Mouse (Mus musculus) bone marrow macrophage, adult 2 months (primary cell): ENCODE results near the gene Snrpa. TPM values are rescaled to one million over a fixed set of nuclear protein-coding genes. Genes with fewer than 3 reads are reported as not detected.

Experiments used
- H3K27ac ChIP-seq: 2 replicates; pipeline ENCODE4 v1.5.1; 2012; ENCODE audit warnings: low read depth, low read length; ENCODE audit not compliant: insufficient read depth
- H3K4me1 ChIP-seq: 2 replicates; pipeline ENCODE4 v1.6.1; 2012; ENCODE audit warnings: low read length; ENCODE audit not compliant: control insufficient read depth, insufficient read depth
- H3K4me3 ChIP-seq: 2 replicates; pipeline ENCODE4 v1.5.1; 2012; ENCODE audit warnings: mild to moderate bottlenecking, low read length, moderate library complexity; ENCODE audit not compliant: insufficient read depth
- CTCF ChIP-seq: IDR thresholded peaks from 2 replicates; pipeline ENCODE4 v1.5.1; 2012; ENCODE audit warnings: low read depth, mild to moderate bottlenecking, low read length, moderate library complexity
- POLR2A ChIP-seq: IDR thresholded peaks from 2 replicates; pipeline ENCODE4 v1.6.1; 2012; ENCODE audit warnings: mild to moderate bottlenecking, low read depth, low read length, borderline replicate concordance
- polyA plus RNA-seq: library from polyadenylated mRNA; stranded (reverse); fragments of >200 nt; gene quantifications from 2 replicates; pipeline ENCODE4 v1.2.4, GENCODE M21; 2012; ENCODE audit not compliant: missing spikeins, insufficient read depth, insufficient read length

Snrpa gene
- polyA plus RNA-seq, 1 experiment, result 52.0 TPM

- TF ChIP-seq CTCF, result no peak
- no peak for TF ChIP-seq POLR2A
- no peak overlapping the region for H3K4me3 ChIP-seq
- H3K27ac ChIP-seq, result no peak overlapping the region
- H3K4me1 ChIP-seq, result peaks cover 40% of the 10 kb centered on the region
Observed at GRCm38 (mm10) chr7:27230781-27231180, 34.7 kb upstream of the Snrpa start.

GRCm38 (mm10) chr7:27228865-27229264, 32.8 kb upstream of the Snrpa start:
- TF ChIP-seq CTCF, result no peak
- TF ChIP-seq POLR2A, result no peak
- Histone ChIP-seq H3K4me1 (peaks cover 47% of the 10 kb centered on the region), H3K4me3 (peak overlapping the region; percentile 94), H3K27ac (peak overlapping the region; percentile 62)

- Histone ChIP-seq H3K27ac (peak within 1 kb of the TSS; percentile 62), H3K4me3 (peak within 1 kb of the TSS; percentile 94), H3K4me1 (peaks cover 42% of the 10 kb centered on the region)
- TF ChIP-seq POLR2A, result no peak
- TF ChIP-seq CTCF, result no peak
Observed at GRCm38 (mm10) chr7:27228281-27228821, 32.3 kb upstream of the Snrpa start, which contains the start of gene Itpkc. Itpkc (minus strand) TSS chr7:27228661.

GRCm38 (mm10) chr7:27227676-27228075, 31.6 kb upstream of the Snrpa start:
- peaks cover 41% of the 10 kb centered on the region for H3K4me1 ChIP-seq
- no peak for TF ChIP-seq CTCF
- peak overlapping the region; percentile 46; the same call in 1 of the 2 replicates for H3K27ac ChIP-seq
- peak overlapping the region; percentile 94 for H3K4me3 ChIP-seq

DNA sequence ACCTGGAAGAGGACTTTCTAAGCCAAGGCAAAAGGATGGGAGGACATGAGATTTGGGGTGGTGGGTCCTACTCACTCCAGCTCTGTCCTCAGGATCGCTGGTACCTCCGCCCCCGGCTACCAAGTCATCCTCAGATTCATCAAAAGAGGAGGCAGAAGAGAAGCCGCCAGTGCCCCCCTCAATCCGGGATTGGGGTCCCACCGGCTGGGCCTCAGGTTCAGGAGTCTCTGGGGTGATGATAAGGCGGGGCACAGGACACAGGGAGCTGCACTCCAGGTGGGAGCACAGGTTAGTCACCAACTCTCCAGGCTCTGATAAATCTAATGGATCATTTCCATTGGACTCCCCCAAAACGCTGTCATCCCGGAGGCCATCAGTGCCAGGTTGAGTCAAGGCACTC, 31.2 kb upstream of the Snrpa start:
- H3K27ac ChIP-seq, result no peak overlapping the region

DNA sequence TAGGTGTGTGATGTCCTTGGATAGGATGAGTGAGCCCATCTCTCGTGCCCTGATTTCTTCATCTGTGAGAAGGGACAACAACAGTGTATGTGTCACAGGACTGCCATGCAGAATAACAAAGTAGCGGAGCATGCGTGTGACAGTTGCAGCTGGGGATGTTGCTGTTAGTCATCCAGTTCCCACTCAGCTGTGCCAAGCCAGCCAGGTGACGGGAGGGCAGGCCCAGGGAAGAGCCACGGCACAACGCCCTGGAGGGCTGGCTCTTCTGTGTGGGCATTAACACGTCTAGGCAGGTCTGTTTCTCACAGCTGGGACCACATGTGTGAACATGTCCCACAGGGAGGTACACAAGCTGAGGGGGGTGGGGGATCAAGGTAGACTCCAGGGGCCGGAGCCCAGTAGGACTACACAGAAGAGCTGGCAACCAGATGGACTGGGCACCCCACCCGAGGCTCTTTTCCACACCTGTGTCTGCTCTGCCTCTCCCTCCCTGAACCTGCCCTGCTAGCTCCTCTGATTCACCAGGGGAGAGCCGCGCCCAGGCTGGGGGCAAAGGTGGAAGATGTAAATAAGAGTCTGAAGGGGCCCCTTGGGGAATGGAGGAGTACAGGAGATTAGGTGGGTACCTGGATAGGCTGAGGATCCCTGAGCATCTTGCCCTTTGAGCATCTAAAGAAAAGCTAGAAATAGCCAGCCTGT, 29.0 kb upstream of the Snrpa start:
- H3K4me1 ChIP-seq, result peaks cover 34% of the 10 kb centered on the region
- H3K4me3 ChIP-seq, result no peak overlapping the region
- TF ChIP-seq POLR2A, result no peak
- H3K27ac ChIP-seq, result no peak overlapping the region

More for the DNA sequence above, 31.2 kb upstream of the Snrpa start:
- TF ChIP-seq POLR2A, result no peak
- TF ChIP-seq CTCF, result no peak
- H3K4me1 ChIP-seq, result peaks cover 39% of the 10 kb centered on the region
- peak overlapping the region; percentile 94 for H3K4me3 ChIP-seq

DNA sequence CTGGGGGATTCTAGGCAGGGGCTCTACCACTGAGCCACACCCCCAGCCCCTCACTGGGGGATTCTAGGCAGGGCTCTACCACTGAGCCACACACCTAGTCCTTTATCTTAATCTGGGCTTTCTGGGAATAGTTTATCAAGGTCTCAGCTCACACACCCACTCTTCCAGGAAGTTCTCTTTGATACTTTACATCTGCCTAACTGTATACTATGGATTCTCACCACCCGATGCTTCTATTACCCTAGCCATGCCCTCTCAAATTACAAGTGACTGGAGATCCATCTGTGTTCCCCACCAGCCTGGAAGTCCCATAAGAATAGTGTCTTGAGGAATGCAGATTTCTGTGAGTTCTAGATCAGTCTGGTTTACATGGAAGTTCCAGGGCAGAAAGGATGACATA, 26.5 kb upstream of the Snrpa start:
- TF ChIP-seq POLR2A, result no peak
- no peak for TF ChIP-seq CTCF

DNA sequence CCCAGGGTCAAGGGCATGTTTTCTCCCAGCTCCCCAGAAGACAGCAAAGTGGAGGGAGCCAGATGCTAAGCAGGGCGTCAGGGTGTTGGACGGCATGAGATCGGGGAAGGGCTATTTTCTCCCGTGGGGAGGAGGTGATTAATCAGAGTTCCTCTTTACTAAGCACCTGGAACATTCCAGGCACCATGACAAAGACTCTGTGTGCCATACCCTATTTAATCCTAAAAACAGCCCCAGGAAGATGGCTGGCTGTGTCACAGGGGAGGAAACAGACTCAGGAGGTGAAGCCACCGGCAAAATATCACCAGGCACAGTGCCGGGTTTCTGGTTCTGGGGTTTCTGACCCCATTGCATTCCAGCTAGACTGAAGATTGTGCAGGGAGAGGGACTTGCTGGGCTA, 25.9 kb upstream of the Snrpa start:
- TF ChIP-seq POLR2A (no peak), CTCF (no peak)
- Histone ChIP-seq H3K27ac (no peak overlapping the region), H3K4me1 (peaks cover 29% of the 10 kb centered on the region), H3K4me3 (no peak overlapping the region)

More for the DNA sequence above, 26.5 kb upstream of the Snrpa start:
- Histone ChIP-seq H3K27ac (no peak overlapping the region), H3K4me3 (no peak overlapping the region), H3K4me1 (peaks cover 35% of the 10 kb centered on the region)

DNA sequence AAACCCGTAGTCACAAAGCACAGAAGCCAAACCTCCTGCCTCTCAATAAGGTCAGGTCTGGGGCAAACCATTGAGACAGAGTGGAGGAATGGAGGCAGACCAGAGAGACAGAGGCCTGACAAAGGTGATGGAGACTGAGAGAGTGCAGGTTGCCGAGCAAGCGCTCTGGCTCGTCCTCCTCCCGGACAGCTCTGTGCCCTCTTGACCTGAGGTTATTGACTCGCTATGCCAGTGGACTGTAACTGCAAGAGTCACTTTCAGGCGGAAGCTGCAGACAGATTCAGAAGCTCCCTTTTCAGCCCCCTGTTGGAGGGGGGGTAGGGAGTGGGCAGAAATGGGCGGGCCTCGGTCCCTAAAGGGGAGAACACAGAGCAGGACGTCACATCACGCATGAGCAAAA, 23.9 kb upstream of the Snrpa start:
- peaks cover 13% of the 10 kb centered on the region for H3K4me1 ChIP-seq
- no peak for TF ChIP-seq POLR2A
- no peak for TF ChIP-seq CTCF
- H3K27ac ChIP-seq, result no peak overlapping the region

GRCm38 (mm10) chr7:27218586-27218985, 22.5 kb upstream of the Snrpa start:
- no peak overlapping the region for H3K27ac ChIP-seq
- peaks cover 9% of the 10 kb centered on the region for H3K4me1 ChIP-seq
- TF ChIP-seq POLR2A (no peak), CTCF (no peak)
- no peak overlapping the region for H3K4me3 ChIP-seq

More for the DNA sequence above, 23.9 kb upstream of the Snrpa start:
- H3K4me3 ChIP-seq, result no peak overlapping the region
